In genomic region chr3:157884081-157884643, GRCm38 (mm10) we compare ENCODE assay signal across 17 mouse cellular contexts. TPM values are rescaled to one million over a fixed set of nuclear protein-coding genes. Genes with fewer than 3 reads are reported as not detected.
A peak's percentile ranks its signal among the peaks of the same experiment; 100 is the strongest.
DNase-seq lines count a peak whose midpoint lies in the region; ATAC-seq and TF ChIP-seq lines count a peak whose summit lies in the region.
"Had no signal": no experiment of that assay in that cellular context is flagged by ENCODE, and none has a peak within 500 bp of the region (broad histone marks: within the 10 kb centered on the region; RNA-seq: fewer than 3 reads in every experiment).

No protein-coding gene starts in this region.

- no peaks in the 10 kb centered on the region for H3K9me3 ChIP-seq in stomach, postnatal 0 days (ENCODE audit: control insufficient read depth, low read length)
- H3K9me3 ChIP-seq in liver, embryonic 11.5 days (ENCODE audit: control insufficient read depth, low read length) = no peaks in the 10 kb centered on the region
- H3K9me3 ChIP-seq: hindbrain, embryonic 13.5 days; neural tube, embryonic 12.5 days had no signal

- H3K4me1 ChIP-seq in embryonic fibroblast, embryonic 13.5 days (ENCODE audit: control insufficient read depth, insufficient read depth, low read length) = no peaks in the 10 kb centered on the region
- no peaks in the 10 kb centered on the region for H3K4me1 ChIP-seq in stomach, postnatal 0 days (replicated peaks; ENCODE audit: control insufficient read depth, insufficient read depth)
- no peaks in the 10 kb centered on the region for H3K4me1 ChIP-seq in liver, embryonic 11.5 days (replicated peaks; ENCODE audit: control insufficient read depth, insufficient read depth, low read length)
- H3K4me1 ChIP-seq: hindbrain, embryonic 13.5 days; neural tube, embryonic 12.5 days had no signal

- no peak overlapping the region for H3K9ac ChIP-seq in stomach, postnatal 0 days (ENCODE audit: low read length)
- no peak overlapping the region for H3K9ac ChIP-seq in liver, embryonic 11.5 days (ENCODE audit: low read depth, low read length)
- H3K9ac ChIP-seq: hindbrain, embryonic 13.5 days; neural tube, embryonic 12.5 days had no signal

- DNase-seq in frontal cortex, postnatal 10 days (ENCODE audit: low spot score in 2 of 2) = no peak
- peak; percentile 32 to 34 for DNase-seq in right cerebral cortex, adult 2 months (ENCODE audit: low spot score in 2 of 2)
- no peak for DNase-seq in right cerebral cortex, postnatal 14 days
- no peak for DNase-seq in stomach, postnatal 0 days (ENCODE audit: low spot score)
- DNase-seq in liver, embryonic 11.5 days (ENCODE audit: low spot score) = no peak
- DNase-seq: cerebellum, adult 11-12 months; heart, adult 18-20 months; kidney, postnatal 4 days; lung, adult 2 months; thymus, adult 2 months had no signal

- H3K4me3 ChIP-seq in embryonic fibroblast, embryonic 13.5 days (ENCODE audit: insufficient read depth, low read length) = no peak overlapping the region
- no peak overlapping the region for H3K4me3 ChIP-seq in stomach, postnatal 0 days (ENCODE audit: low read depth, low read length)
- H3K4me3 ChIP-seq in liver, embryonic 11.5 days (ENCODE audit: low read depth, low read length) = no peak overlapping the region
- H3K4me3 ChIP-seq: hindbrain, embryonic 13.5 days; neural tube, embryonic 12.5 days had no signal

- H3K27me3 ChIP-seq in stomach, postnatal 0 days (ENCODE audit: control insufficient read depth, insufficient read depth, low read length) = no peaks in the 10 kb centered on the region
- H3K27me3 ChIP-seq in liver, embryonic 11.5 days (replicated peaks; ENCODE audit: control insufficient read depth, insufficient read depth, low read length) = no peaks in the 10 kb centered on the region
- H3K27me3 ChIP-seq: hindbrain, embryonic 13.5 days; neural tube, embryonic 12.5 days had no signal

- no peak for TF ChIP-seq EP300 in stomach, postnatal 0 days (optimal IDR thresholded peaks at IDR 0.05)

- peak overlapping the region; percentile 43 for H3K27ac ChIP-seq in embryonic fibroblast, embryonic 13.5 days (ENCODE audit: insufficient read depth, low read length)
- no peak overlapping the region for H3K27ac ChIP-seq in stomach, postnatal 0 days (replicated peaks)
- H3K27ac ChIP-seq in liver, embryonic 11.5 days (ENCODE audit: low read depth, low read length) = no peak overlapping the region
- H3K27ac ChIP-seq: hindbrain, embryonic 13.5 days; neural tube, embryonic 12.5 days had no signal

- no peak overlapping the region for H3K4me2 ChIP-seq in stomach, postnatal 0 days (replicated peaks; ENCODE audit: low read depth)
- H3K4me2 ChIP-seq in liver, embryonic 11.5 days = no peak overlapping the region
- H3K4me2 ChIP-seq: hindbrain, embryonic 13.5 days; neural tube, embryonic 12.5 days had no signal

- ATAC-seq in frontal cortex, adult (ENCODE audit: low TSS enrichment) = peak; percentile 80
- 0 out of 2 replicates have a peak, but pooled peaks have one; percentile 49 for ATAC-seq in stomach, postnatal 0 days (ENCODE audit: low FRiP score, low TSS enrichment)
- ATAC-seq in CD4-positive, CD25-positive, alpha-beta regulatory T cell, adult 4 months = no peak
- ATAC-seq in liver, embryonic 11.5 days (replicated peaks; ENCODE audit: low FRiP score) = no peak
- ATAC-seq: intestine, postnatal 0 days; midbrain, embryonic 16.5 days had no signal

- TF ChIP-seq POLR2A in embryonic fibroblast, embryonic 13.5 days (IDR thresholded peaks at IDR 0.05; ENCODE audit: low read depth, low read length) = no peak

- no peaks in the 10 kb centered on the region for H3K36me3 ChIP-seq in stomach, postnatal 0 days (ENCODE audit: control insufficient read depth, insufficient read depth, low read length)
- no peaks in the 10 kb centered on the region for H3K36me3 ChIP-seq in liver, embryonic 11.5 days (ENCODE audit: control insufficient read depth, insufficient read depth, low read length)
- H3K36me3 ChIP-seq: hindbrain, embryonic 13.5 days; neural tube, embryonic 12.5 days had no signal

- WGBS in stomach, postnatal 0 days = 38% methylated on average over 6 of the region's 6 CpGs
- 85% methylated on average over 6 of the region's 6 CpGs for WGBS in liver, embryonic 11.5 days

- TF ChIP-seq CTCF in embryonic fibroblast, embryonic 13.5 days (IDR thresholded peaks at IDR 0.05; ENCODE audit: borderline replicate concordance, insufficient read depth, low read length) = no peak
- TF ChIP-seq CTCF in stomach, postnatal 0 days (IDR thresholded peaks at IDR 0.05; ENCODE audit: low read depth) = no peak

RNA-seq across cellular contexts. Expression of gene Cth, which starts 40.7 kb away (rescaled TPM):
- polyA plus RNA-seq in embryonic fibroblast, embryonic 13.5 days (2011; ENCODE audit: insufficient read length, low read depth, missing spikeins) = 40.5 and 44.6 TPM in 2 replicates
- 8.5 and 9.3 TPM in 2 replicates for polyA plus RNA-seq in stomach, postnatal 0 days (2015; fragmentation: Nextera tagmentation; extraction: Ambion mirVana)
- polyA plus RNA-seq in CD4-positive, CD25-positive, alpha-beta regulatory T cell, adult 4 months (2017; shearing (Covaris generic)) = not detected
- 31.6 and 35.6 TPM in 2 replicates for polyA plus RNA-seq in liver, embryonic 11.5 days (2014; fragmentation: Nextera tagmentation; extraction: Ambion mirVana)

Comparison
In these comparisons a context has a peak if more than half of its experiments do, and no peak if none do; other contexts are left out.
1. DNase-seq: peak in right cerebral cortex, adult 2 months (2 of 2); none in frontal cortex, postnatal 10 days (0 of 2), right cerebral cortex, postnatal 14 days (single experiment), stomach, postnatal 0 days (single experiment) and liver, embryonic 11.5 days (single experiment).
2. ATAC-seq: peak in frontal cortex, adult (single experiment) and stomach, postnatal 0 days (single experiment); none in CD4-positive, CD25-positive, alpha-beta regulatory T cell, adult 4 months (single experiment) and liver, embryonic 11.5 days (single experiment).